Mouse (Mus musculus): Measurements from ENCODE around the gene Col25a1.

- TF ChIP-seq POLR2A (IDR thresholded peaks at IDR 0.05; ENCODE audit: low read depth, low read length) = no peak
- no peak for TF ChIP-seq CTCF (IDR thresholded peaks at IDR 0.05; ENCODE audit: extremely low read depth, insufficient read length, insufficient replicate concordance, low read depth, low read length)
These were observed 223.2 kb downstream of the Col25a1 start for GRCm38 (mm10) chr3:130354399-130355039.
